ENCODE assay signal across 9 mouse cellular contexts in genomic region chr7:19716822-19717221, GRCm38 (mm10). TPM values are rescaled to one million over a fixed set of nuclear protein-coding genes. Genes with fewer than 3 reads are reported as not detected.
DNase-seq lines count a peak whose midpoint lies in the region; ATAC-seq and TF ChIP-seq lines count a peak whose summit lies in the region.
"Had no signal": no experiment of that assay in that cellular context is flagged by ENCODE, and none has a peak within 500 bp of the region (broad histone marks: within the 10 kb centered on the region; RNA-seq: fewer than 3 reads in every experiment).

No protein-coding gene starts in this region.

- no peak overlapping the region for H3K4me3 ChIP-seq in heart, embryonic 16.5 days (ENCODE audit: low read length)
- 0 out of 2 replicates have a peak overlapping the region, but pooled peaks have one; percentile 100 for H3K4me3 ChIP-seq in embryonic facial prominence, embryonic 13.5 days
- peak overlapping the region; percentile 45; the same call in 1 of the 2 replicates for H3K4me3 ChIP-seq in intestine, embryonic 16.5 days (ENCODE audit: low read length)
- no peak overlapping the region for H3K4me3 ChIP-seq in midbrain, postnatal 0 days (ENCODE audit: low read depth, low read length)

- 0 out of 2 replicates have a peak overlapping the region, but pooled peaks have one; percentile 7 for H3K27ac ChIP-seq in heart, embryonic 16.5 days (ENCODE audit: low read length)
- peak overlapping the region; percentile 88; the same call in 1 of the 2 replicates for H3K27ac ChIP-seq in embryonic facial prominence, embryonic 13.5 days
- H3K27ac ChIP-seq in intestine, embryonic 16.5 days (ENCODE audit: low read length): 0 out of 2 replicates have a peak overlapping the region, but pooled peaks have one; percentile 22
- H3K27ac ChIP-seq in midbrain, postnatal 0 days (ENCODE audit: low read depth, low read length): peak overlapping the region; percentile 88

- no peaks in the 10 kb centered on the region for H3K27me3 ChIP-seq in heart, embryonic 16.5 days (ENCODE audit: control insufficient read depth, insufficient read depth, low read length)
- H3K27me3 ChIP-seq in embryonic facial prominence, embryonic 13.5 days: no peaks in the 10 kb centered on the region
- H3K27me3 ChIP-seq in intestine, embryonic 16.5 days (replicated peaks; ENCODE audit: control insufficient read depth, insufficient read depth, low read length): no peaks in the 10 kb centered on the region
- H3K27me3 ChIP-seq in midbrain, postnatal 0 days (ENCODE audit: insufficient read depth, low read length): no peaks in the 10 kb centered on the region
- H3K27me3 ChIP-seq: Patski had no signal

- H3K4me1 ChIP-seq in heart, embryonic 16.5 days (ENCODE audit: control insufficient read depth, insufficient read depth, low read length): peaks cover 19% of the 10 kb centered on the region
- H3K4me1 ChIP-seq in embryonic facial prominence, embryonic 13.5 days: peaks cover 19% of the 10 kb centered on the region
- H3K4me1 ChIP-seq in intestine, embryonic 16.5 days (ENCODE audit: control insufficient read depth, insufficient read depth, low read length): peaks cover 18% of the 10 kb centered on the region
- H3K4me1 ChIP-seq in midbrain, postnatal 0 days (ENCODE audit: insufficient read depth, low read length): no peaks in the 10 kb centered on the region; the same call in 1 of the 2 replicates

- H3K9ac ChIP-seq in heart, embryonic 16.5 days (ENCODE audit: low read length): no peak overlapping the region
- H3K9ac ChIP-seq in embryonic facial prominence, embryonic 13.5 days: peak overlapping the region; percentile 54; the same call in 1 of the 2 replicates
- 0 out of 2 replicates have a peak overlapping the region, but pooled peaks have one; percentile 15 for H3K9ac ChIP-seq in intestine, embryonic 16.5 days (ENCODE audit: low read depth, low read length)
- peak overlapping the region; percentile 54; the same call in 1 of the 2 replicates for H3K9ac ChIP-seq in midbrain, postnatal 0 days (replicated peaks; ENCODE audit: low read length, poor library complexity, severe bottlenecking)

- no peak for DNase-seq in heart, adult 8-10 months (ENCODE audit: low spot score)
- no peak for DNase-seq in midbrain, postnatal 0 days (ENCODE audit: low spot score)
- DNase-seq in kidney, postnatal 4 days: no peak
- DNase-seq in ovary, adult 18-20 months (ENCODE audit: low spot score): no peak
- no peak for DNase-seq in right cerebral cortex, postnatal 4 days

- TF ChIP-seq CTCF in midbrain, postnatal 0 days (IDR thresholded peaks at IDR 0.05): no peak

- no peak for ATAC-seq in heart, embryonic 16.5 days (replicated peaks; ENCODE audit: extremely low read depth, insufficient read depth, low FRiP score)
- no peak for ATAC-seq in embryonic facial prominence, embryonic 13.5 days (ENCODE audit: insufficient number of reproducible peaks, insufficient read depth, low FRiP score, low TSS enrichment, low read depth)
- ATAC-seq in intestine, embryonic 16.5 days: no peak
- ATAC-seq in midbrain, postnatal 0 days (ENCODE audit: low FRiP score): no peak

- peaks cover 10% of the 10 kb centered on the region for H3K9me3 ChIP-seq in heart, embryonic 16.5 days (replicated peaks; ENCODE audit: control insufficient read depth, low read length)
- H3K9me3 ChIP-seq in embryonic facial prominence, embryonic 13.5 days: peaks cover 15% of the 10 kb centered on the region
- H3K9me3 ChIP-seq in intestine, embryonic 16.5 days (ENCODE audit: control insufficient read depth, low read length): peaks cover 12% of the 10 kb centered on the region
- H3K9me3 ChIP-seq in midbrain, postnatal 0 days (ENCODE audit: low read length): 0 out of 2 replicates have a peak, but pooled peaks cover 3% of the 10 kb centered on the region

- WGBS in heart, embryonic 16.5 days: 65% methylated on average over 2 of the region's 2 CpGs
- WGBS in embryonic facial prominence, embryonic 13.5 days: 90% methylated on average over 2 of the region's 2 CpGs
- 86% methylated on average over 2 of the region's 2 CpGs for WGBS in intestine, embryonic 16.5 days
- WGBS in midbrain, postnatal 0 days: 85% methylated on average over 2 of the region's 2 CpGs

- peak overlapping the region; percentile 63 for H3K4me2 ChIP-seq in heart, embryonic 16.5 days (ENCODE audit: low read depth, low read length)
- peak overlapping the region; percentile 66 for H3K4me2 ChIP-seq in embryonic facial prominence, embryonic 13.5 days
- peak overlapping the region; percentile 71; the same call in 1 of the 2 replicates for H3K4me2 ChIP-seq in intestine, embryonic 16.5 days (ENCODE audit: low read depth, low read length)
- peak overlapping the region; percentile 46; the same call in 1 of the 2 replicates for H3K4me2 ChIP-seq in midbrain, postnatal 0 days (ENCODE audit: low read depth, low read length, poor library complexity, severe bottlenecking)

- peaks cover 27% of the 10 kb centered on the region for H3K36me3 ChIP-seq in heart, embryonic 16.5 days (ENCODE audit: control insufficient read depth, insufficient read depth)
- H3K36me3 ChIP-seq in embryonic facial prominence, embryonic 13.5 days: peaks cover 62% of the 10 kb centered on the region
- peaks cover 27% of the 10 kb centered on the region for H3K36me3 ChIP-seq in intestine, embryonic 16.5 days (ENCODE audit: control insufficient read depth, insufficient read depth, low read length)
- peaks cover 5% of the 10 kb centered on the region; the same call in 1 of the 2 replicates for H3K36me3 ChIP-seq in midbrain, postnatal 0 days (ENCODE audit: insufficient read depth, low read length)

RNA-seq across cellular contexts. Expression of gene Tomm40, which starts 1.6 kb away (rescaled TPM):
- polyA plus RNA-seq in heart, embryonic 16.5 days (2015; fragmentation: Nextera tagmentation; extraction: Ambion mirVana): 146 and 158 TPM in 2 replicates
- 100 to 1,000 TPM in 1 of 4 experiments, 10 to 100 TPM in 3; 94.0 to 101 (median 99.2) TPM for total RNA-seq in heart, adult 8-10 months (2022)
- polyA plus RNA-seq in embryonic facial prominence, embryonic 13.5 days (2015; fragmentation: Nextera tagmentation; extraction: Ambion mirVana): 112 and 139 TPM in 2 replicates
- polyA plus RNA-seq in intestine, embryonic 16.5 days (2015; fragmentation: Nextera tagmentation; extraction: Ambion mirVana): 143 and 157 TPM in 2 replicates
- 122 and 133 TPM in 2 replicates for total RNA-seq in midbrain, postnatal 0 days (2014; rRNA removed)
- polyA plus RNA-seq in midbrain, postnatal 0 days (2015; fragmentation: Nextera tagmentation; extraction: Ambion mirVana): 160 and 161 TPM in 2 replicates

RNA-seq across cellular contexts. Expression of gene Apoe, which starts 17.8 kb away (rescaled TPM):
- 588 and 662 TPM in 2 replicates for polyA plus RNA-seq in heart, embryonic 16.5 days (2015; fragmentation: Nextera tagmentation; extraction: Ambion mirVana)
- total RNA-seq in heart, adult 8-10 months (2022): 100 to 1,000 TPM; 172 to 309 (median 253) TPM
- polyA plus RNA-seq in embryonic facial prominence, embryonic 13.5 days (2015; fragmentation: Nextera tagmentation; extraction: Ambion mirVana): 200 and 263 TPM in 2 replicates
- polyA plus RNA-seq in intestine, embryonic 16.5 days (2015; fragmentation: Nextera tagmentation; extraction: Ambion mirVana): 314 and 355 TPM in 2 replicates
- 1,618 and 2,613 TPM in 2 replicates for total RNA-seq in midbrain, postnatal 0 days (2014; rRNA removed)
- polyA plus RNA-seq in midbrain, postnatal 0 days (2015; fragmentation: Nextera tagmentation; extraction: Ambion mirVana): 2,139 and 2,488 TPM in 2 replicates

RNA-seq across cellular contexts. Expression of gene Apoc1, which starts 24.4 kb away (rescaled TPM):
- 8.9 and 9.2 TPM in 2 replicates for polyA plus RNA-seq in heart, embryonic 16.5 days (2015; fragmentation: Nextera tagmentation; extraction: Ambion mirVana)
- total RNA-seq in heart, adult 8-10 months (2022): 1 to 10 TPM in 1 of 4 experiments, under 1 TPM in 1, not detected in 2; 0.98 to 1.1 TPM
- 10.3 and 17.3 TPM in 2 replicates for polyA plus RNA-seq in embryonic facial prominence, embryonic 13.5 days (2015; fragmentation: Nextera tagmentation; extraction: Ambion mirVana)
- polyA plus RNA-seq in intestine, embryonic 16.5 days (2015; fragmentation: Nextera tagmentation; extraction: Ambion mirVana): 39.5 and 43.2 TPM in 2 replicates
- 3.6 and 5.1 TPM in 2 replicates for total RNA-seq in midbrain, postnatal 0 days (2014; rRNA removed)
- polyA plus RNA-seq in midbrain, postnatal 0 days (2015; fragmentation: Nextera tagmentation; extraction: Ambion mirVana): 7.9 and 9.0 TPM in 2 replicates

RNA-seq across cellular contexts. Expression of gene Nectin2, which starts 33.5 kb away (rescaled TPM):
- polyA plus RNA-seq in heart, embryonic 16.5 days (2015; fragmentation: Nextera tagmentation; extraction: Ambion mirVana): 63.5 and 76.8 TPM in 2 replicates
- total RNA-seq in heart, adult 8-10 months (2022): 10 to 100 TPM; 24.8 to 37.3 (median 34.9) TPM
- polyA plus RNA-seq in embryonic facial prominence, embryonic 13.5 days (2015; fragmentation: Nextera tagmentation; extraction: Ambion mirVana): 82.9 and 87.0 TPM in 2 replicates
- 143 and 149 TPM in 2 replicates for polyA plus RNA-seq in intestine, embryonic 16.5 days (2015; fragmentation: Nextera tagmentation; extraction: Ambion mirVana)
- total RNA-seq in midbrain, postnatal 0 days (2014; rRNA removed): 62.6 and 75.3 TPM in 2 replicates
- 55.3 and 62.6 TPM in 2 replicates for polyA plus RNA-seq in midbrain, postnatal 0 days (2015; fragmentation: Nextera tagmentation; extraction: Ambion mirVana)

RNA-seq across cellular contexts. Expression of gene Apoc4, which starts 35.5 kb away (rescaled TPM):
- 0.22 and 0.37 TPM in 2 replicates for polyA plus RNA-seq in heart, embryonic 16.5 days (2015; fragmentation: Nextera tagmentation; extraction: Ambion mirVana)
- total RNA-seq in heart, adult 8-10 months (2022): not detected
- 1.5 TPM in 1 of 2 replicates, not detected in the other for polyA plus RNA-seq in embryonic facial prominence, embryonic 13.5 days (2015; fragmentation: Nextera tagmentation; extraction: Ambion mirVana)
- polyA plus RNA-seq in intestine, embryonic 16.5 days (2015; fragmentation: Nextera tagmentation; extraction: Ambion mirVana): 2.6 and 8.3 TPM in 2 replicates
- total RNA-seq in midbrain, postnatal 0 days (2014; rRNA removed): not detected in 2 replicates
- polyA plus RNA-seq in midbrain, postnatal 0 days (2015; fragmentation: Nextera tagmentation; extraction: Ambion mirVana): not detected in 2 replicates

Comparison
In these comparisons a context has a peak if more than half of its experiments do, and no peak if none do; other contexts are left out.
1. H3K27ac ChIP-seq: peak in every context shown above with its lines; median percentile 88 in embryonic facial prominence, embryonic 13.5 days; 88 in midbrain, postnatal 0 days; 22 in intestine, embryonic 16.5 days; 7 in heart, embryonic 16.5 days.
2. H3K4me3 ChIP-seq: peak in embryonic facial prominence, embryonic 13.5 days (single experiment) and intestine, embryonic 16.5 days (single experiment); none in heart, embryonic 16.5 days (single experiment) and midbrain, postnatal 0 days (single experiment).
3. Peak in every context shown above with its lines, with median percentiles within 50 percentile points of each other: H3K4me2 ChIP-seq.